Mouse (Mus musculus) cerebellum, adult 11-12 months (tissue): ENCODE data around the gene Arhgef10l.
A peak's percentile ranks its signal among the peaks of the same experiment; 100 is the strongest.

ENCODE experiments used
- DNase-seq: peaks from one replicate; pipeline ENCODE4 v3.0.0; 2022

Gene Arhgef10l

GRCm38 (mm10) chr4:140509856-140510255 is 156.0 kb downstream of the Arhgef10l start:
- no peak for DNase-seq

DNA sequence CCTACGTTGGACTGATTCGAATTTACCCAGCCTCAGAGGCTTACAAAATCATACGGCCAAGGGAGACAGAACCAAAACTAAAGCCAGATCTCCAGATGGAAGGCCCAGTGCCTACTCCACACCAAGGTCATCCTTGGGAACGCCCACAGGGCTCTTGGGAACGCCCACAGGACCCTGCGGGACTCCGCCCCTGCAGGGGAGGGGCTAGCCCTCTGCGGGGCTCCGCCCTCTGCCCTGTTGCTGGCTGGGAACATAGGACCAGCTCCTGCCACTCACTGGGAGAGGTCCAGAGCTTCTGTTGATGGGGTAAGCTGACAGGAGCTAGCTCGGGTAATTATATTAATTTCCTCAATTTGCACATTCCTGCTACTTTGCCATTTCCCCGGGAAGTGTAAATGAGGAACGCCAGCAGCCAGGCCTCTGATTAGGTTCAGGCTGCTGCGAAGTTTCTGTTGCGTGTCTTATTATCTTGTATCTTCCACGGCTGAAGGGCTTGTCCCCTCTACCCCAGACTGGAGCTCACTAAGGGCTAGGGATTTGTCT is 158.6 kb downstream of the Arhgef10l start:
- no peak for DNase-seq

DNA sequence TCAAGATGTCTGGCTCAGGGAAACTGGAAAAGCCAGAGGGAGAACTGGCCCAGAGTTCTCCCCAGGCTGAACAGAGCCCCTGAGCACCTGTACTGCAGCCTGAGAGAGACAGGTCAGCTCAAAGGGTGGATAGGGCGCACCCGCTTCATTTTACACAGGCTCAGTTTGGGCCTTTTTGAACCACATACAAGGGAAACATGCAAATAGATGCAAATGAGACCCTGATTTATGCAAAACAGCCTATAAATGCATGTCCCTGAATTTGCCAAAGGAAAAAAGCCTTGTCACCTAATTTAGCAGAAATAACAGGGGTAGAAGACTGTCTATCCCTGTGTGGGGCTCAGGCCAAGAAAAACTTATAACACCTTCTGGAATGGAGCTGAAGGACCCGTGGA is 160.2 kb downstream of the Arhgef10l start:
- no peak for DNase-seq

GRCm38 (mm10) chr4:140504921-140505607 is 160.7 kb downstream of the Arhgef10l start:
- DNase-seq: no peak

DNA sequence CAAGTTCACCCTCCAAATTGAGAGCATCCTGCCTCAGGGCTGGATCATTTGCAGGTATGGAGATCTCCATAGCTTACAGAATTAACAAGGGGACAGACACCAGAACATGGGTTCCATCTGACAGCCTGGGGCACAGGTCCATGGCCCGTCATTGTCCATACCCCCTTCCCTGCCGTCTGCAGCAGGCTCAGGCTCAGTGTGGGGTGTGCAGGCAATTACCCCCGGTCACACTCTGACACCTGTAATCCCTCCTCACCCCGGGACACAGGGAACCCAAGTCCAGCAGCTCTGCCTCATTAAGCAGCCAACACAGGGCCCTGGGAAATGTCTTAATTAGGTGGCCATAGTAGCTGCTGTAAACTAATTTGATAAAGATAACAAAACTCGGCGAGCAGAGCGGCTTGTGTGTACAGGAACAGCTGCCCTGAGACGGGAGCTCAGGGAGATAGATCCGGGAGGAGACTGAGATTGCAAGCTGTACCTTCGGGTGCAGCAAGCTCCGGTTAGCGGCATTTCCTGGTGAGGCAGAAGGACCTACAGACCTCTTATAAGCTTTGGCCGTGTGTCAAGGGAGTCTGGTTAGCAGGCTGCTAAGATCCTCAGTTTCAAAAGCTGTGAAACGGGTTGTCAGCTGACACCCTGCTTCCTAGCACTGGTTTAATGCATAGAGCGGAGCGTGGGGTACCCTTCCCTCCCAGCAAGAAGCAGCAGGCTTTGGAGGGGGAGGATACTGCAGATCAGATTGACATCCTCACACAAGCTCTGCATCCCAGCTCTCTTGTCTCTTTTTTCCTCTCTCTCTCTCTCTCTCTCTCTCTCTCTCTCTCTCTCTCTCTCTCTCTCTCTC is 161.5 kb downstream of the Arhgef10l start:
- no peak for DNase-seq

GRCm38 (mm10) chr4:140500766-140501165 is 165.0 kb downstream of the Arhgef10l start:
- DNase-seq: no peak

DNA sequence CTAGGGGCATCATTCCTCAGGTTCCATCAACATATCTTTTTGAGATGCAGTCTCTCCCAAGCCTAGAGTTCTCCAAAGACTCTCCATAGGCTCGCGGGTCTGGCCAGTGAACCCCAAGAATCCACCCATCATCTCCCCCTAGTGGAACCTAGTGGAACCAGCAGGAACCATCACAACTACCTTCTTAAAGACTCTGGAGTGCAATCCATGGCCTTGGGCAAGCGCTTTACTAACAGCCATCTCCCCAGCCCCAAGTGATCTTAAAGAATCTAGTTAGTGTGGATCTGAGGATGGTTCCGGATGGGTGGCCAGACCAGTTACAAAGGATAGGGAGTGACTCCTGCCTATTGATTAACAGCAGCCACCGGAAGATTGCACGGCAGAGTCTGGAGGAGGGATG is 166.2 kb downstream of the Arhgef10l start:
- DNase-seq: no peak

GRCm38 (mm10) chr4:140497169-140497568 is 168.6 kb downstream of the Arhgef10l start:
- no peak for DNase-seq

GRCm38 (mm10) chr4:140491555-140491954 is 174.3 kb downstream of the Arhgef10l start:
- no peak for DNase-seq

GRCm38 (mm10) chr4:140485442-140485841 is 180.4 kb downstream of the Arhgef10l start:
- no peak for DNase-seq

GRCm38 (mm10) chr4:140483134-140483533 is 182.7 kb downstream of the Arhgef10l start:
- no peak for DNase-seq

GRCm38 (mm10) chr4:140480369-140481067 is 185.3 kb downstream of the Arhgef10l start:
- DNase-seq: no peak

DNA sequence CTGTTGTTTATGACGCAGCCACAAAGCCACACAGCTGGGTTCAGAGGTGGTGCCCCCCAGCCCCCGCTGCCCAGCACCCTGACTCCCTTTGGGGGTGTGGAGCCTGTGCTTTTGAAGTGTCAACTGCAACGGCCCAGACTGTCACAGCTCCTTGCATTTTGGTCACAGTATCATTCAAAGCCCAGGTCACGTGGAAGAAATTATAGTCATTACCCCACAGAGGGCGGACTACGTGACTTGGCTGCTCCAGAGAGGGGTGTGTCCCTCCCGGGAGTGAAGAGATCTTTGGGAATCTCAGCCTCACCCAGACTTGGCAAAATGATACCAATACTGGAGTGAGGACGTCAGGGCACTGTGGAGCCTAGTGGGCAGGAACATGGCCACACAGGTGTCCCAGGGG is 190.6 kb downstream of the Arhgef10l start:
- no peak for DNase-seq

DNA sequence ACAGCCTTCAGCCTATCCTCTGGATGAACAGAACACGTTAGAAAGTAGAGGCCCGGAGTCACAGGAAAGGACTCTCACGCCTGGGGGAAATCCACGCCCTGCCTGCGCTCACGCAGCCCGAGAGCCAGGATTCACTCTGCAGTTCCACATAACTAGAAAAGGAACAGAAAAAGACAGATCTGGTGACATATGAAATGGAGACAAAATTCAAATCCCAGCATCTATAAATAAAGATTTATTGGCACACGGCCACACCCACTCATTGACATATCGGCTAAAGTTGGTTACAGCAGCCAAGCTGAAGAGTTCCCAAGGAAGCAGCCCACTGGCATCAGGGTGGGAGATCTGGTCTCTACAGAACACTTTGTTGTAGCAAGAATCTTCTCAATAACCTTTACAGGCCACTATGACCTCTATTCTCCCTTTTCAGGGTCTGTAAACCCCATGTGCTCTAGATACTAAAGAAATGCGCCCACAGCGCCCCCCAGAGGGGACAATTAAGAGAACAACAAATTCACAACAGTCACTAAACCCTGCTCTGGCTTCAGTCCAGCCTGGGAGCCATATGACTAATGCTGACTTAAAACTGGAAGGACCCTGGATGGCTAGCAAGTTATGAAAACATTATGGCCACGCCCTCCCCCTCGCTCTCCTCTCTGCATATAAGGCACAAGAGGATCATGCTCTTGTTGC is 195.9 kb downstream of the Arhgef10l start:
- peak; percentile 10 for DNase-seq

- DNase-seq: no peak
Observed at GRCm38 (mm10) chr4:140467254-140467791, 198.5 kb downstream of the Arhgef10l start.
